Mouse (Mus musculus) G1E (cell line): ENCODE results near the gene Cep162. TPM values are rescaled to one million over a fixed set of nuclear protein-coding genes. Genes with fewer than 3 reads are reported as not detected.

ENCODE experiments used
- ATAC-seq: 2 replicates; pipeline ENCODE4 v1.8.0; 2016; ENCODE audit warnings: mild to moderate bottlenecking; ENCODE audit not compliant: insufficient number of reproducible peaks, poor library complexity, low FRiP score, severe bottlenecking; ENCODE audit errors: extremely low read depth
- DNase-seq: peaks from one replicate; pipeline ENCODE4 v3.0.0; 2012; ENCODE audit warnings: low spot score
- H3K27me3 ChIP-seq: 2 replicates; pipeline ENCODE4 v1.6.1; 2012; ENCODE audit warnings: mild to moderate bottlenecking, low read length, inconsistent platforms; ENCODE audit not compliant: insufficient read depth
- H3K36me3 ChIP-seq: replicated peaks from 2 replicates; pipeline ENCODE3; 2012; ENCODE audit warnings: mild to moderate bottlenecking, inconsistent platforms
- H3K4me1 ChIP-seq: 2 replicates; pipeline ENCODE4 v1.6.1; 2012; ENCODE audit warnings: low read depth, low read length, inconsistent platforms, mixed read lengths; ENCODE audit not compliant: insufficient read depth
- H3K4me3 ChIP-seq: 2 replicates; pipeline ENCODE4 v1.5.1; 2012; ENCODE audit warnings: low read depth, mild to moderate bottlenecking, inconsistent platforms, low read length, moderate library complexity, mixed read lengths
- H3K9me3 ChIP-seq: replicated peaks from 2 replicates; pipeline ENCODE4 v1.6.1; 2012; ENCODE audit warnings: inconsistent platforms
- CTCF ChIP-seq: IDR thresholded peaks from 2 replicates; pipeline ENCODE4 v1.5.1; 2012; ENCODE audit warnings: low read depth, low read length, inconsistent platforms, mixed read lengths
- GATA1 ChIP-seq: IDR thresholded peaks from 2 replicates; pipeline ENCODE4 v1.6.1; 2012; ENCODE audit warnings: borderline replicate concordance, low read length, inconsistent platforms, mixed read lengths
- GATA2 ChIP-seq: IDR thresholded peaks from 2 replicates; pipeline ENCODE4 v1.6.1; 2012; ENCODE audit warnings: low read depth, low read length, inconsistent platforms, borderline replicate concordance
- POLR2AphosphoS5 ChIP-seq: IDR thresholded peaks from 2 replicates; pipeline ENCODE4 v1.6.1; 2012; ENCODE audit warnings: low read depth, low read length, inconsistent platforms; ENCODE audit not compliant: insufficient replicate concordance
- TAL1 ChIP-seq: conservative IDR thresholded peaks from 2 replicates; pipeline ENCODE4 v1.6.1; 2012; ENCODE audit warnings: low read depth, low read length, inconsistent platforms, mixed read lengths
- polyA plus RNA-seq: library from polyadenylated mRNA; stranded (reverse); fragments of >175 nt; gene quantifications from 2 replicates; pipeline ENCODE4 v1.2.3, GENCODE M21; 2012
- total RNA-seq, 2 experiments: library from RNA; stranded (forward) in 1 of 2; stranded (reverse) in 1 of 2; fragments of 200-1000 nt in 1 of 2; fragments of >200 nt in 1 of 2; fragmentation: Nextera tagmentation in 1 of 2; gene quantifications; 2 replicates each; pipeline ENCODE4 v1.2.3; 2014 to 2017

The Cep162 gene
- total and polyA plus RNA-seq, 3 experiments = 1.4 to 18.8 (median 17.5) TPM

GRCm38 (mm10) chr9:87169144-87169543 lies 86.2 kb downstream of the Cep162 start:
- ATAC-seq (no peak), DNase-seq (no peak)
- TF ChIP-seq GATA2 (no peak), POLR2AphosphoS5 (no peak), GATA1 (no peak), TAL1 (no peak), CTCF (no peak)
- no peaks in the 10 kb centered on the region for H3K36me3 ChIP-seq
- no peak overlapping the region for H3K4me3 ChIP-seq
- H3K4me1 ChIP-seq = no peaks in the 10 kb centered on the region
- H3K9me3 ChIP-seq = no peaks in the 10 kb centered on the region
- H3K27me3 ChIP-seq = peaks cover 2% of the 10 kb centered on the region; the same call in 1 of the 2 replicates

GRCm38 (mm10) chr9:87168051-87168450 lies 87.3 kb downstream of the Cep162 start:
- H3K9me3 ChIP-seq = no peaks in the 10 kb centered on the region
- peaks cover 4% of the 10 kb centered on the region; the same call in 1 of the 2 replicates for H3K27me3 ChIP-seq
- no peak for DNase-seq
- ATAC-seq = no peak
- TF ChIP-seq TAL1 (no peak), GATA1 (no peak), CTCF (no peak), POLR2AphosphoS5 (no peak), GATA2 (no peak)
- no peak overlapping the region for H3K4me3 ChIP-seq
- no peaks in the 10 kb centered on the region for H3K36me3 ChIP-seq
- no peaks in the 10 kb centered on the region for H3K4me1 ChIP-seq

- Histone ChIP-seq H3K27me3 (peaks cover 9% of the 10 kb centered on the region; the same call in 1 of the 2 replicates), H3K4me3 (no peak overlapping the region), H3K9me3 (no peaks in the 10 kb centered on the region), H3K36me3 (no peaks in the 10 kb centered on the region), H3K4me1 (no peaks in the 10 kb centered on the region)
- TF ChIP-seq TAL1 = no peak
- no peak for TF ChIP-seq CTCF
- no peak for TF ChIP-seq GATA2
- TF ChIP-seq POLR2AphosphoS5 = no peak
- no peak for TF ChIP-seq GATA1
- no peak for DNase-seq
- no peak for ATAC-seq
These were observed 88.1 kb downstream of the Cep162 start for GRCm38 (mm10) chr9:87167001-87167830.

- DNase-seq (no peak), ATAC-seq (no peak)
- Histone ChIP-seq H3K27me3 (peaks cover 8% of the 10 kb centered on the region; the same call in 1 of the 2 replicates), H3K36me3 (no peaks in the 10 kb centered on the region), H3K4me1 (no peaks in the 10 kb centered on the region), H3K9me3 (no peaks in the 10 kb centered on the region), H3K4me3 (no peak overlapping the region)
- TF ChIP-seq GATA1 = no peak
- no peak for TF ChIP-seq TAL1
- TF ChIP-seq CTCF = no peak
- TF ChIP-seq POLR2AphosphoS5 = no peak
- no peak for TF ChIP-seq GATA2
These were observed 92.8 kb downstream of the Cep162 start for GRCm38 (mm10) chr9:87162559-87162958.

GRCm38 (mm10) chr9:87152641-87153325 lies 102.6 kb downstream of the Cep162 start:
- DNase-seq (no peak), ATAC-seq (no peak)
- TF ChIP-seq CTCF = no peak
- TF ChIP-seq GATA2 = no peak
- no peak for TF ChIP-seq POLR2AphosphoS5
- no peak for TF ChIP-seq GATA1
- no peak for TF ChIP-seq TAL1

GRCm38 (mm10) chr9:87147927-87148326 lies 107.4 kb downstream of the Cep162 start:
- Histone ChIP-seq H3K36me3 (no peaks in the 10 kb centered on the region), H3K9me3 (no peaks in the 10 kb centered on the region), H3K27me3 (no peaks in the 10 kb centered on the region), H3K4me1 (no peaks in the 10 kb centered on the region), H3K4me3 (no peak overlapping the region)
- no peak for ATAC-seq
- TF ChIP-seq TAL1 (no peak), CTCF (no peak), GATA2 (no peak), GATA1 (no peak), POLR2AphosphoS5 (no peak)
- DNase-seq = no peak

More at GRCm38 (mm10) chr9:87152641-87153325, 102.6 kb downstream of the Cep162 start:
- Histone ChIP-seq H3K4me1 (no peaks in the 10 kb centered on the region), H3K27me3 (peaks cover 5% of the 10 kb centered on the region; the same call in 1 of the 2 replicates), H3K4me3 (no peak overlapping the region), H3K36me3 (no peaks in the 10 kb centered on the region), H3K9me3 (no peaks in the 10 kb centered on the region)
